Mouse (Mus musculus): ENCODE measurements around the gene Syp. TPM values are rescaled to one million over a fixed set of nuclear protein-coding genes. Genes with fewer than 3 reads are reported as not detected.

Gene Syp
- polyA plus RNA-seq, 1 experiment from 2014 or later = 0.75 TPM

GRCm38 (mm10) chrX:7664791-7665190 lies 26.5 kb downstream of the Syp start:
- Histone ChIP-seq H3K4me2 (no peak overlapping the region), H3K27ac (replicated peaks) (no peak overlapping the region), H3K4me1 (no peaks in the 10 kb centered on the region), H3K9me3 (no peaks in the 10 kb centered on the region), H3K36me3 (peaks cover 44% of the 10 kb centered on the region), H3K27me3 (replicated peaks) (no peaks in the 10 kb centered on the region), H3K4me3 (no peak overlapping the region), H3K9ac (no peak overlapping the region)
- 87% methylated on average over 11 of the region's 11 CpGs for WGBS
- no peak for ATAC-seq (ENCODE audit: extremely low read depth, insufficient number of reproducible peaks, low FRiP score, low TSS enrichment)

GRCm38 (mm10) chrX:7665739-7666502 lies 27.6 kb downstream of the Syp start:
- Histone ChIP-seq H3K4me1 (0 out of 2 replicates have a peak, but pooled peaks cover 5% of the 10 kb centered on the region), H3K27me3 (replicated peaks) (no peaks in the 10 kb centered on the region), H3K9ac (no peak overlapping the region), H3K9me3 (no peaks in the 10 kb centered on the region), H3K27ac (replicated peaks) (no peak overlapping the region), H3K4me2 (no peak overlapping the region), H3K4me3 (no peak overlapping the region), H3K36me3 (peaks cover 42% of the 10 kb centered on the region)
- WGBS = 62% methylated on average over 21 of the region's 21 CpGs
- no peak for ATAC-seq (ENCODE audit: extremely low read depth, insufficient number of reproducible peaks, low FRiP score, low TSS enrichment)

GRCm38 (mm10) chrX:7670390-7670881 lies 32.2 kb downstream of the Syp start:
- Histone ChIP-seq H3K4me1 (peaks cover 24% of the 10 kb centered on the region), H3K9ac (peak overlapping the region; percentile 87), H3K9me3 (no peaks in the 10 kb centered on the region), H3K36me3 (peaks cover 24% of the 10 kb centered on the region), H3K4me2 (peak overlapping the region; percentile 66), H3K4me3 (peak overlapping the region; percentile 66), H3K27me3 (replicated peaks) (no peaks in the 10 kb centered on the region), H3K27ac (replicated peaks) (peak overlapping the region; percentile 87)
- WGBS = 20% methylated on average over 19 of the region's 19 CpGs
- peak; percentile 40; the same call in 1 of the 2 replicates for ATAC-seq (ENCODE audit: extremely low read depth, insufficient number of reproducible peaks, low FRiP score, low TSS enrichment)

- H3K4me2 ChIP-seq = peak within 1 kb of the TSS; percentile 66
- ATAC-seq (ENCODE audit: extremely low read depth, insufficient number of reproducible peaks, low FRiP score, low TSS enrichment) = peak; percentile 11; the same call in 1 of the 2 replicates
- 13% methylated on average over 32 of the region's 36 CpGs for WGBS
Observed at GRCm38 (mm10) chrX:7670921-7671623, 32.8 kb downstream of the Syp start, which contains the start of gene Plp2. Plp2 (minus strand) TSS chrX:7671390.

GRCm38 (mm10) chrX:7672739-7673138 lies 34.5 kb downstream of the Syp start:
- Histone ChIP-seq H3K27me3 (replicated peaks) (no peaks in the 10 kb centered on the region), H3K4me2 (no peak overlapping the region), H3K9ac (no peak overlapping the region), H3K36me3 (peaks cover 11% of the 10 kb centered on the region), H3K4me3 (no peak overlapping the region), H3K4me1 (peaks cover 24% of the 10 kb centered on the region), H3K27ac (replicated peaks) (no peak overlapping the region), H3K9me3 (no peaks in the 10 kb centered on the region)
- no peak for ATAC-seq (ENCODE audit: extremely low read depth, insufficient number of reproducible peaks, low FRiP score, low TSS enrichment)
- 39% methylated on average over 6 of the region's 6 CpGs for WGBS

More at GRCm38 (mm10) chrX:7670921-7671623, 32.8 kb downstream of the Syp start, which contains the start of gene Plp2:
- peaks cover 24% of the 10 kb centered on the region for H3K4me1 ChIP-seq
- peak within 1 kb of the TSS; percentile 87 for H3K27ac ChIP-seq (replicated peaks)
- no peaks in the 10 kb centered on the region for H3K27me3 ChIP-seq (replicated peaks)
- H3K36me3 ChIP-seq = peaks cover 24% of the 10 kb centered on the region
- H3K9me3 ChIP-seq = no peaks in the 10 kb centered on the region
- peak within 1 kb of the TSS; percentile 87 for H3K9ac ChIP-seq
- H3K4me3 ChIP-seq = peak within 1 kb of the TSS; percentile 66

GRCm38 (mm10) chrX:7673578-7674281 lies 35.5 kb downstream of the Syp start:
- peaks cover 24% of the 10 kb centered on the region for H3K4me1 ChIP-seq
- H3K9ac ChIP-seq = peak overlapping the region; percentile 73
- no peak for ATAC-seq (ENCODE audit: extremely low read depth, insufficient number of reproducible peaks, low FRiP score, low TSS enrichment)
- H3K9me3 ChIP-seq = no peaks in the 10 kb centered on the region
- 16% methylated on average over 12 of the region's 12 CpGs for WGBS
- H3K4me3 ChIP-seq = peak overlapping the region; percentile 45
- H3K27me3 ChIP-seq (replicated peaks) = no peaks in the 10 kb centered on the region
- H3K36me3 ChIP-seq = peaks cover 6% of the 10 kb centered on the region
- peak overlapping the region; percentile 71 for H3K4me2 ChIP-seq
- H3K27ac ChIP-seq (replicated peaks) = peak overlapping the region; percentile 54

GRCm38 (mm10) chrX:7674284-7675000 lies 36.2 kb downstream of the Syp start:
- Histone ChIP-seq H3K4me3 (peak overlapping the region; percentile 45), H3K9me3 (no peaks in the 10 kb centered on the region), H3K27me3 (replicated peaks) (no peaks in the 10 kb centered on the region), H3K36me3 (no peaks in the 10 kb centered on the region), H3K4me1 (peaks cover 24% of the 10 kb centered on the region), H3K4me2 (peak overlapping the region; percentile 71), H3K9ac (peak overlapping the region; percentile 73), H3K27ac (replicated peaks) (peak overlapping the region; percentile 54)
- WGBS = 17% methylated on average over 28 of the region's 28 CpGs
- ATAC-seq (ENCODE audit: extremely low read depth, insufficient number of reproducible peaks, low FRiP score, low TSS enrichment) = no peak

GRCm38 (mm10) chrX:7675001-7675380 lies 36.7 kb downstream of the Syp start:
- ATAC-seq (ENCODE audit: extremely low read depth, insufficient number of reproducible peaks, low FRiP score, low TSS enrichment) = no peak
- Histone ChIP-seq H3K4me2 (peak overlapping the region; percentile 71), H3K27ac (replicated peaks) (0 out of 2 replicates have a peak overlapping the region, but pooled peaks have one; percentile 54), H3K9me3 (no peaks in the 10 kb centered on the region), H3K4me3 (peak overlapping the region; percentile 45), H3K9ac (peak overlapping the region; percentile 73), H3K27me3 (replicated peaks) (no peaks in the 10 kb centered on the region), H3K36me3 (no peaks in the 10 kb centered on the region), H3K4me1 (peaks cover 22% of the 10 kb centered on the region)
- WGBS = 21% methylated on average over 10 of the region's 10 CpGs

GRCm38 (mm10) chrX:7678986-7679385 lies 40.7 kb downstream of the Syp start:
- WGBS = 40% methylated on average over 3 of the region's 3 CpGs
- no peaks in the 10 kb centered on the region for H3K36me3 ChIP-seq

GRCm38 (mm10) chrX:7679405-7680056 lies 41.3 kb downstream of the Syp start:
- H3K27ac ChIP-seq (replicated peaks) = no peak overlapping the region; the same call in 1 of the 2 replicates
- no peaks in the 10 kb centered on the region for H3K27me3 ChIP-seq (replicated peaks)
- no peaks in the 10 kb centered on the region for H3K9me3 ChIP-seq
- peak overlapping the region; percentile 69 for H3K4me2 ChIP-seq
- no peaks in the 10 kb centered on the region for H3K4me1 ChIP-seq
- 13% methylated on average over 27 of the region's 27 CpGs for WGBS
- H3K4me3 ChIP-seq = peak overlapping the region; percentile 45
- peak overlapping the region; percentile 66 for H3K9ac ChIP-seq
- ATAC-seq (ENCODE audit: extremely low read depth, insufficient number of reproducible peaks, low FRiP score, low TSS enrichment) = peak; percentile 80; the same call in 1 of the 2 replicates
- H3K36me3 ChIP-seq = no peaks in the 10 kb centered on the region

More at GRCm38 (mm10) chrX:7678986-7679385, 40.7 kb downstream of the Syp start:
- ATAC-seq (ENCODE audit: extremely low read depth, insufficient number of reproducible peaks, low FRiP score, low TSS enrichment) = no peak
- Histone ChIP-seq H3K4me3 (no peak overlapping the region), H3K27ac (replicated peaks) (no peak overlapping the region), H3K4me1 (no peaks in the 10 kb centered on the region), H3K9me3 (no peaks in the 10 kb centered on the region), H3K9ac (no peak overlapping the region), H3K4me2 (no peak overlapping the region), H3K27me3 (replicated peaks) (no peaks in the 10 kb centered on the region)
